Mouse (Mus musculus) right cerebral cortex, adult 2 months (tissue): ENCODE measurements around the gene Plxdc1.

Experiments
- DNase-seq, 2 experiments: peaks; one replicate each; pipeline ENCODE4 v3.0.0; 2021 to 2022; ENCODE audit warnings: low spot score in 2 of 2

Plxdc1 gene

GRCm38 (mm10) chr11:97987551-97988526, 1.6 kb upstream of the Plxdc1 start:
- DNase-seq, result peak; percentile 98 to 99

- DNase-seq, result no peak
These were observed 658 bp upstream of the Plxdc1 start for GRCm38 (mm10) chr11:97986738-97987465.

GRCm38 (mm10) chr11:97983983-97984382, 2.3 kb downstream of the Plxdc1 start:
- no peak for DNase-seq

- DNase-seq, result no peak
These were observed 2.7 kb downstream of the Plxdc1 start for GRCm38 (mm10) chr11:97983506-97983905.

- no peak for DNase-seq
These were observed 3.5 kb downstream of the Plxdc1 start for GRCm38 (mm10) chr11:97982721-97983120.

- no peak for DNase-seq
These were observed 5.7 kb downstream of the Plxdc1 start for GRCm38 (mm10) chr11:97980531-97980966.

- no peak for DNase-seq
These were observed 6.3 kb downstream of the Plxdc1 start for GRCm38 (mm10) chr11:97979824-97980495.

GRCm38 (mm10) chr11:97978392-97978791, 7.9 kb downstream of the Plxdc1 start:
- DNase-seq, result no peak

GRCm38 (mm10) chr11:97977797-97978196, 8.4 kb downstream of the Plxdc1 start:
- DNase-seq, result no peak

- no peak for DNase-seq
These were observed 11.5 kb downstream of the Plxdc1 start for GRCm38 (mm10) chr11:97974746-97975145.

GRCm38 (mm10) chr11:97974141-97974540, 12.1 kb downstream of the Plxdc1 start:
- DNase-seq, result no peak

GRCm38 (mm10) chr11:97972434-97972833, 13.8 kb downstream of the Plxdc1 start:
- DNase-seq, result no peak

GRCm38 (mm10) chr11:97971232-97971631, 15.0 kb downstream of the Plxdc1 start:
- DNase-seq, result peak; percentile 89 to 94

- no peak for DNase-seq
These were observed 15.5 kb downstream of the Plxdc1 start for GRCm38 (mm10) chr11:97970771-97971170.

- no peak for DNase-seq
These were observed 17.9 kb downstream of the Plxdc1 start for GRCm38 (mm10) chr11:97968385-97968784.

GRCm38 (mm10) chr11:97967114-97967513, 19.1 kb downstream of the Plxdc1 start:
- no peak for DNase-seq

- DNase-seq, result no peak
These were observed 25.3 kb downstream of the Plxdc1 start for GRCm38 (mm10) chr11:97960907-97961306.

- DNase-seq, result peak in 1 of 2 experiments; percentile 17
These were observed 27.0 kb downstream of the Plxdc1 start for GRCm38 (mm10) chr11:97959300-97959680.

- no peak for DNase-seq
These were observed 27.5 kb downstream of the Plxdc1 start for GRCm38 (mm10) chr11:97958641-97959299.

- no peak for DNase-seq
These were observed 29.2 kb downstream of the Plxdc1 start for GRCm38 (mm10) chr11:97956905-97957560.

- DNase-seq, result no peak
These were observed 30.3 kb downstream of the Plxdc1 start for GRCm38 (mm10) chr11:97955915-97956314.
